Mouse (Mus musculus) hindlimb bud, embryonic 11.5 days (tissue): ENCODE data around the gene Sufu.
A peak's percentile ranks its signal among the peaks of the same experiment; 100 is the strongest.

ENCODE experiments used
- DNase-seq: peaks from one replicate; pipeline ENCODE4 v3.0.0-alpha.2; 2012; ENCODE audit warnings: low read depth, low spot score; ENCODE audit errors: extremely low spot score

Gene Sufu

GRCm38 (mm10) chr19:46490634-46491033, 93.9 kb downstream of the Sufu start:
- DNase-seq = no peak

GRCm38 (mm10) chr19:46495136-46495535, 98.4 kb downstream of the Sufu start:
- no peak for DNase-seq

- no peak for DNase-seq
Measured at GRCm38 (mm10) chr19:46497230-46497629, 100.5 kb downstream of the Sufu start.

- DNase-seq = no peak
Measured at GRCm38 (mm10) chr19:46499539-46499835, 102.8 kb downstream of the Sufu start.

- peak; percentile 98 for DNase-seq
Measured at GRCm38 (mm10) chr19:46499836-46500580, 103.3 kb downstream of the Sufu start.

- DNase-seq = no peak
Measured at GRCm38 (mm10) chr19:46500581-46501341, 104.1 kb downstream of the Sufu start.

GRCm38 (mm10) chr19:46501401-46502068, 104.8 kb downstream of the Sufu start, which contains the start of gene Trim8:
Gene Trim8 (plus strand): TSS chr19:46501702.
- no peak for DNase-seq

- DNase-seq = no peak
Measured at GRCm38 (mm10) chr19:46502069-46502455, 105.4 kb downstream of the Sufu start.

GRCm38 (mm10) chr19:46502471-46503166, 105.9 kb downstream of the Sufu start:
- no peak for DNase-seq

- no peak for DNase-seq
Measured at GRCm38 (mm10) chr19:46503351-46504084, 106.8 kb downstream of the Sufu start.

GRCm38 (mm10) chr19:46504085-46504552, 107.4 kb downstream of the Sufu start:
- DNase-seq = no peak

- DNase-seq = no peak
Measured at GRCm38 (mm10) chr19:46504822-46505417, 108.2 kb downstream of the Sufu start.

GRCm38 (mm10) chr19:46505646-46506371, 109.1 kb downstream of the Sufu start:
- no peak for DNase-seq

- no peak for DNase-seq
Measured at GRCm38 (mm10) chr19:46506372-46506717, 109.6 kb downstream of the Sufu start.

- DNase-seq = no peak
Measured at GRCm38 (mm10) chr19:46507181-46507581, 110.5 kb downstream of the Sufu start.

GRCm38 (mm10) chr19:46507806-46508205, 111.1 kb downstream of the Sufu start:
- no peak for DNase-seq

- no peak for DNase-seq
Measured at GRCm38 (mm10) chr19:46508738-46509137, 112.0 kb downstream of the Sufu start.

GRCm38 (mm10) chr19:46509202-46509601, 112.5 kb downstream of the Sufu start:
- no peak for DNase-seq

- DNase-seq = no peak
Measured at GRCm38 (mm10) chr19:46509736-46510135, 113.0 kb downstream of the Sufu start.

- no peak for DNase-seq
Measured at GRCm38 (mm10) chr19:46510401-46510800, 113.7 kb downstream of the Sufu start.
